Mouse (Mus musculus): Measurements from ENCODE around the gene Tex47.

Gene Tex47

DNA sequence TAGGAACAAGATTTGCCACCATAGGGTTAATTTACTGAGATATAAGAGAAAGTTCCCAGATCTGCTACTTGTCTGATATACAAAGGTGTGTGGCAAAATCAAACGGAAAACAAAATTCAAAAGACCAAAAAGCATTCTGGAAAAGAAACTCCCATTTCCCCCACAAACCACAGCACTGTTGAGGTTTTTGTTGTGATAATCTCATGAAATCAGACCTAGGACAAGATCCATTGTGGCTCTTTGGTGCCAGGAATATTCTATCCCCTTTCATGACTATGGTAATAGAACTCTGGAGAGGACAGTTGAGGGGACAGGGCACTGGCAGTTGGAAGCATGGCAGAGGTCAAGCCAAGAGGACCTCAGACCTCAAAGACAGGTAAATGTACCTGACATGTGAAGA is at the start of gene Tex47:
Gene Tex47 (plus strand): TSS at position 301 of the 400 bp plus-strand sequence.
- DNase-seq (ENCODE audit: low read depth) = no peak

DNA sequence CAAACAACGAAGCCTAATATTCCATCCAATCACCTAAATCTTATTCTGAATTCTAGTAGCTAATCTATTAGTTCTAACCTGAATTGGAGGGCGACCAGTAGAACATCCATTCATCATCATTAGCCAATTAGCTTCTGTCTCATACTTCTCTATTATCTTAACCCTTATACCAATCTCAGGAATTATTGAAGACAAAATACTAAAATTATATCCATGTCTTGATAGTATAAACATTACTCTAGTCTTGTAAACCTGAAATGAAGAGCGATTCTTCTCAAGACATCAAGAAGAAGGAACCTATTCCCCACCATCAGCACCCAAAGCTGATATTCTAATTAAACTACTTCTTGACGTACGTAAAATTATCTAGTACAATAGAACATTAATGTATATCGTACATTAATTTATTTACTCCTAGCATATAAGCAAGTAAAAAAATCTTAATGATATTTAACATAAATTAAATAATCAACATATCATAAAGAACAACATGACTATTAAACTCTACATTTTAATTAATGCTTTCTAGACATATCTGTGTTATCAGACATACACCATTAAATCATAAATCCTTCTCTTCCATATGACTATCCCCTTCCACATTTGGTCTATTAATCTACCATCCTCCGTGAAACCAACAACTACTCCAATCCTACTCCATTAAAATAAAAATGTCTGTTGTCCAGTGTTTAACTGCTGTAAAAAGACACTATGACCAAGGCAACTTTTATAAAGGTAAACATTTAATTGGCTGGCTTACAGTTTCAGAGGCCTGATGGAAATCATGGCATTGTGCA is 27.1 kb upstream of the Tex47 start:
- no peak for DNase-seq (ENCODE audit: low read depth)

DNA sequence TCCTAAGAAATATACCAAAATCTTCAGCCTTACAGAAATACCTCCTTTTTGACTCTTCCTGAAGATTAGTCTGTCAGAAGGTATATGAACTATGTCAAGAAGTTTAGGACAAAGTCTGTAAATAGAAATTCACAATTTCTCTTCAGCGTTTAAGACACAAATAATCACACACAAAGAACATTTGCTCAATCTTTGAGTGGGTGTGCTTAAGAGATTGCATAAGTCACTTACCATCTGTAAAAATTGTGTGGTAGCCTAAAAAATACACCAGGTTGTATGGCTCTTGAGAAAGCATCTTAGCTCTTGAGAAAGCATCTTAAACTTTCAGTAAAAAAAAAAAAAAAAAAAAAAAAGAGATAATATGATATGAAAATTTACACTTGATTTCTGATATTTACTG is 19.6 kb upstream of the Tex47 start:
- DNase-seq (ENCODE audit: low read depth) = no peak

DNA sequence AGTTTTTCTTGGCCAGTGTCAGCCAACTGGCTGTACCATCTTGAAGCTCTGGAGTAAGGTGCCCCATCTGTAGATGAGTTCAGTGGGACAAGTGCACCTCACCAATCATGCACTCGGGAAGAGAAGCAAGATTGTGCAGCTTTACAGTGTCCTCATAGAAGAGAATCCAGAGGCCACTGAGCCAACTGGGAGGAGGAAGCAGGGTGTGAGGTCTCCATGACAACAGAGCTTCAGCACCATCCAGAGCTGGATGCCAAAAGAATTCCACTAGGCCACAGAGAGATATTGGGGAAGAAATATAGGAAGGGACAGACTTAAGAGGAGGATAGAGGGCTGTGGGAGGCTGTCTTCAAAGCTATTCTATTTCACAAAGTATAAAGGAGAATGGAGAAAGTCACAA is 950 bp upstream of the Tex47 start:
- no peak for DNase-seq (ENCODE audit: low read depth)

DNA sequence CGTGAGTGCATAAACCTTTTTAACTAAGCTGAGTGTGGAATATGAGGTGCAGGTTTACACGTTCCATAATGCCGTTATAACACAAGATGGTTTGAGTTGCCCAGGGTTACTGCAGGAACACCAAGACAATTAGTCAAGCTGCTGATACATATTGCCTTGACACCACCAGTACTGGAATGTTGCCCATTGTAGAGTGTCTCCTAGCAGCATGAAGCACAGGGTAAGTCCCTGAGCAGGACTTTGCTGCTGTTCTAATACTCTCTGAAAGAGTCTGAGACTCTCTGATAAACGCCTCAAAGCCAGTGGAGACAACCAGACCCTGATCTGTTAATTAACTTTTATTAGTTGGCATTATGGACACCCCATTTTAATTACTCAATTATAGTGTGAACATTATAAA is 21.7 kb downstream of the Tex47 start:
- no peak for DNase-seq (ENCODE audit: low read depth)

DNA sequence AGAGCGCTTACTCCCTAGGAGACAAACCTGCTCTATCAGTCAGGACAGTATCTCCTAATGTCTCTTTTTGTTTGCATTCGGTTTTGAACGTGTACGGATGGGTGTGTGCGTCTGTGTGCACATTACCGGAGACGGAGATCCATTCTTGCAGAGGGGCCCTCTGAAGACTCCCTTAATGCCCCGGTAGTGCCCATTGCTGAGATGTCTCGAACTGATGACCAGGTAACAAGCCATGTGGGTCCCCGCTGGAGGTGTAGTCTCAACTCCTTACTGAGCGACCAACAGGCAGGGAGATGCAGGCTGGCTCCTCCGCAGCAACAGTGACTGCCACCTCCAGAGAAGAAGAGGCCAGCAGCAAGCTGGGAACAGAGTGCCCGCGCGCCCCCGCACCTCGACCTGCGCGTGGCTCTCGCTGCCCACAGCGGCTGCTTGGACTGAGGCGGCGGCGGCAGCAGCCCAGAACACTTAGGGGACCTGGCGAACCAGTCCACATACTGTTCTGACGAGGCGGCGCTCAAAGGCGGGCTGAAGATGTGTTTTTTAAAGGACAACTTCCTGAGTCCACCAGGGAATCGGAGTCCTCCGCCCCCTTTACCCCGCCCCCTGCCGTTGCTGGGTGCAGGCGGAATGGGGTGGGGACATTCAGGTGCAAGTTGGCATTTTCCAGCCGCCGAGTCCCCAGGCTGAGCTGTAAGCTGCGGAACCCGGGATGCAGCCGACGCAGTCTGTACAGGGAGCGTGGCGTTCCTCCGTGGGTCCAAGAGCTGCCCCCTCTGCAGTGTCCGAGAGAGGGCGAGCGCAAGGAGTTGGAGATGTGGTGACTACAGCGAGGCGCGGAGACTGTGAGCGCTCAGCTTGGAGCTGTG is 40.5 kb downstream of the Tex47 start, which contains the start of gene Zfp804b:
Gene Zfp804b (minus strand): TSS at position 612 of the 866 bp plus-strand sequence.
- DNase-seq (ENCODE audit: low read depth) = no peak

DNA sequence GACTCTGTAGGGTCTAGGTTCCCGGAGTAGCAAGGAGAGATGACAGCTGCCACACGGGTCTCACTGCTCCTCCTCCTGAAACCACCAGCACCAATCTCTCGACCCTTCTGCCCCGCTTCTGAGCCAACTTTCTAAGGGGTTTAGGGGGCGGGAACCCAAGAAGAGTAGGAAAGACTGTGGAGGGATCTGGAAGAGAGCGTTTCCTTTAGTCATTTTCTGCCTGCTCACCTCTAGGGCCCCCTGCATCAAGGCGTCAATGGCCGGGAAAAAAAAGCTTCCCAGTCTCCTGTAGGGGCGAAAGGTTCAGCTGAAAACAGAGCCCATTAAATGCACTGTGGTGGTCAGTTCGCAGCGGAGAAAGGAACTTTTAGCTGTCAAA is 41.1 kb downstream of the Tex47 start:
- no peak for DNase-seq (ENCODE audit: low read depth)
